Mouse (Mus musculus): ENCODE results near the gene Gm42715.
"Not testable (repeated sequence)": the region's sequence is repeated elsewhere in the genome, so short reads cannot be mapped to it uniquely, and the experiment has no call there.

The Gm42715 gene

GRCm38 (mm10) chr7:127489982-127490381, 29.4 kb upstream of the Gm42715 start:
- in situ Hi-C loops (cut with MboI; ENCODE audit: unreplicated experiment in 2 of 2) = loop anchor here in 1 of 2 experiments (25.0 kb wide), 1 partner anchor 228 kb away; the partner anchor contains the start of genes Dctpp1 and Sephs2

DNA sequence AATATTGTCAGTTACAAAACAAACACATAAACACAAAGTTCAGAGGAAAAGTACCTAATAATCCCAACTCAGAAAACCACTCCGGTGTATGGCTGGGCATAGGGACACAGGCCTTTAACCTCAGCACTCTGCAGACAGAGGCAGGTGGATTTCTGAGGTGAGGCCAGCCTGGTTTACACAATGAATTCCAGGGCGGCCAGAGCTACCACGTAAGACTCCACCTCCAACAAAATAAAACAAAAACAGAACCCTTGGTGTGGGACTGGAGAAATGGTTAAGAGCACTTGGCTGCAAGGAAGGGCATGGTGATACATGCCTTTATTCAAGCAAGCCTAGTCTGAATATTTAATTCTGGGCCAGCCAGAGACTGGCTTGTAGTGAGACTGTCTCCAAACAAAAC, 27.5 kb upstream of the Gm42715 start:
- in situ Hi-C loops (cut with MboI; ENCODE audit: unreplicated experiment in 2 of 2) = loop anchor here in 1 of 2 experiments (25.0 kb wide), 1 partner anchor 230 kb away; the partner anchor contains the start of genes Dctpp1 and Sephs2

DNA sequence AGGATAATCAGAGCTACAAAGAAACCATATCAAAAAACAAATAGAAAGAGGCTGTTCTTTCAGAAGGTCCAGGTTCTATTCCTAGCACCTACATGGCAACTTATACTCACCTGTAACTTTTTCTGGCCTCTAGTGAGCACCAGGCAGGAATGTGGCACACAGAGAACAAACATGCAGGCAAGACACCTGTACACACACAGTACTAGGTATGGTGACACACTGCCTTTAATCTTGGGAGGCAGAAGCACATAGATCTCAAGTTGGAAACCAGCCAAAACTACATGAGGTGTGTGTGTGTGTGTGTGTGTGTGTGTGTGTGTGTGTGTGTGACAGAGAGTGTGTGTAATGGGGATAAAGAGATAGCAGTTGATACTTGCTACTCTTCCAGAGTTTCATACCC, 24.7 kb upstream of the Gm42715 start:
- in situ Hi-C loops (cut with MboI; ENCODE audit: unreplicated experiment in 2 of 2) = loop anchor here in 1 of 2 experiments (5.0 to 25.0 kb wide), 2 partner anchors 132 to 232 kb away; partner anchors contain the start of genes Dctpp1 and Sephs2

DNA sequence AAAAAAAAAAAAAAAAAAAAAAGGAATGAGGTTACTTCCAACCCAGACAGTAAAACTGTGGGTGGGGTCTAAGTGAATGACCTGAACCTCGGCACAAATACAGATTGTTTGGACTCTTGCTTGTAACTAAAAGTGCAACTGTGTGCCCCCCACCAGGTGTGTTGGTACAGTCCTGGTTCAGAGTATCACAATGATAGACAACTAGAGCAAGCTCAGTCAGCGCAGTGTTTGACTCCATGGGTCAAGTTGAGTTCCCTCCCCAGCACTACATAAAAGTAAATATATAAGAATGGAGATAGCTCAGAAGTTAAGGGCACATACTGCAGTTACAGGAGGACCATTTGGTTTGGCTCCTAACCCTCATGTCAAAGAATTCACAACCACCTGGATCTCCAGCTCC, 22.0 kb upstream of the Gm42715 start:
- in situ Hi-C loops (cut with MboI; ENCODE audit: unreplicated experiment in 2 of 2) = loop anchor here in 1 of 2 experiments (5.0 to 25.0 kb wide), 2 partner anchors 135 to 235 kb away; partner anchors contain the start of genes Dctpp1 and Sephs2

DNA sequence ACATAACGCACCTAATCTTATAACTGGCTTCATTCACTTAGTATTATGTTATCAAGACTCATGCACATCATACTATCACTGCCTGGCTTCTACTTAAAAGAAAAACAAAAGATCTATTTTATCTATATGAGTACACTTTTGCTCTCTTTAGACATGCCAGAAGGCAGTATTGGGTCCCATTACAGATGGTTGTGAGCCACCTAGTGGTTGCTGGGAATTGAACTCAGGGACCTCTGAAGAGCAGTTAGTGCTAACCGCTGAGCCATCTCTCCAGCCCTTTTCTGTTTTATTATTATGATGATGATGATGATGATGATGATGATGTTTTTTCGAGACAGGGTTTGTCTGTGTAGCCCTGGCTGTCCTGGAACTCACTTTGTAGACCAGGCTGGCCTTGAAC, 21.0 kb upstream of the Gm42715 start:
- in situ Hi-C loops (cut with MboI; ENCODE audit: unreplicated experiment in 2 of 2) = loop anchor here in 1 of 2 experiments (5.0 to 25.0 kb wide), 2 partner anchors 136 to 236 kb away; partner anchors contain the start of genes Dctpp1 and Sephs2

GRCm38 (mm10) chr7:127508291-127508690, 11.1 kb upstream of the Gm42715 start:
- in situ Hi-C loops (cut with MboI; ENCODE audit: unreplicated experiment in 2 of 2) = no loop called here

GRCm38 (mm10) chr7:127509830-127510229, 9.6 kb upstream of the Gm42715 start:
- in situ Hi-C loops (cut with MboI; ENCODE audit: unreplicated experiment in 2 of 2) = not testable (repeated sequence)

- in situ Hi-C loops (cut with MboI; ENCODE audit: unreplicated experiment in 2 of 2) = no loop called here
These were observed 8.1 kb upstream of the Gm42715 start for GRCm38 (mm10) chr7:127511241-127511640.

DNA sequence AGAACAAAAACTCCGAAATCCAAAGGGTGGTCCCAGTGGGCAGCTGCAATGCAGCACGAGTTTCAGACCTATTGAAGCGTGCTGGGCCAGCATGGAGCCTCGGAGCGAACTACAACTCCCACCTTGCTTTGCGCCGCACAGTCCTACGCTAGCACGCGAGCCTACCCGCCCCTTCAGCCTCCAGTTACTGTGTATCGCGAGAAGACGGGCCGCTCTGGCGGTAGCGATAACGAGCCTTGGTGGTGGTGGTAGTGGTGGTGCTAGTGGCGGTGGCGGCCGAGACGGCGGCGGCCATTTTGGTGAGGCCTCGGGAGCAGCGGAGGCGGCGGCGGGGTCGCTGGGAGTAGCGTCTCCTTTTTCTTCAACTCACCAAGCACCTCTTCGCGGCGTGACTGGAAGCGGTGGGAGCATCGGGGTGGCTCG, 7.6 kb upstream of the Gm42715 start, which contains the start of gene Srcap:
Srcap (plus strand) TSS at position 176 of the 423 bp plus-strand sequence.
- in situ Hi-C loops (cut with MboI; ENCODE audit: unreplicated experiment in 2 of 2) = no loop called here

DNA sequence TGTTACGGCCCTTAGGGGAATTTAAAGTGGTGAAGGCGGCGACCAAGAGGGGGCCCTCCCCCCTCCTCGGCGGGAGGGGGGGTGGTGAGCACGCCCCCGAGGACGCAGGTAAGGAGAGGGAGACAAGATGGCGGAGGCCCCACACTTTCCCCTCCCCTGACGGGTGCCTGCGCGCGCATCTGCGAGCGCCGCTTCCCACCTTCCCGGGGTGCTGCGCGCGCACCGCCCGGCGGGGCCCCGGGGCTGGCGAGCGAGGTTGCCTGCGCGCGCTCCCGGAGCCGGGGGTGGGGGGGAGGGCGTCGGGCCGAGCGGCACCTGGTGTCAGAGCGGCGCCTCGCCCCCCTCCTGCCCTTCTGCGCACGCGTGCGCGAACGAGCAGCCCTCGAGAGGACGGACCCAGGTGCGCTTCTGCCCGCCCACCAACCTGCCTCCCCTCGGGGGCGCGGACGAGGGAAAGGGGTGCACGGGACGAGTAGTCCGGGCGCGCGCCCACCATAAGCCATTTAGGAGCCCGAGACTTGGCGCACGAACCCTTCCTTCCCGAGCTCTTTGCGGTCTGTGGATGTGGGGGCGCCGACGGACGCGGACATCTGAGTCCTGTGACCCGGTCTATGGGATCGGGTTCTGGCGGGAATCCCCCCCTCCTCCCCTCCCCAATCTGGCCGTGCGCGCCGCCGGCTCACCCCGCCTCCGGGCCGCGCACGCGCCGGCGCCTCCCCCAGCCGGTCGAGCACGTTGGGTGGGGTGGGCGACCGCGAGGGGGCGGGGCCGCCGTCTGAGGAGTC, 7.0 kb upstream of the Gm42715 start:
- in situ Hi-C loops (cut with MboI; ENCODE audit: unreplicated experiment in 2 of 2) = no loop called here

DNA sequence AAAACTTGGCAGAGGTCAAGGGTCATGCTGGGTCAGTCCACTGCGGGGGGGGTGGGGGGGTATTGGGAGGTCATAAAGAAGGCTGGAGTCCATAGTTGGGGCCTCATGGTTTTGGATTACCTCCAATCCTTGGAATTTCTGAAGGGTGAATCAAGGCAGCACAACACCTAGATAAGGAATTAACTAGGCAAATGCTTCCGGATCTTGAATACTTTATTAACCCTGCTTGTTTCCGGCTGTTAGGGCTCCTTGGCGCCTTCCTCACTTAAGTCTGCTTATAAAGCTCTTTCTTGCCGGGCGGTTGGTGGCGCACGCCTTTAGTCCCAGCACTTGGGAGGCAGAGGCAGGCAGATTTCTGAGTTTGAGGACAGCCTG, 6.4 kb upstream of the Gm42715 start:
- in situ Hi-C loops (cut with MboI; ENCODE audit: unreplicated experiment in 2 of 2) = no loop called here

- in situ Hi-C loops (cut with MboI; ENCODE audit: unreplicated experiment in 2 of 2) = no loop called here
These were observed 5.6 kb upstream of the Gm42715 start for GRCm38 (mm10) chr7:127513781-127514180.

GRCm38 (mm10) chr7:127515846-127516245, 3.5 kb upstream of the Gm42715 start:
- in situ Hi-C loops (cut with MboI; ENCODE audit: unreplicated experiment in 2 of 2) = no loop called here

DNA sequence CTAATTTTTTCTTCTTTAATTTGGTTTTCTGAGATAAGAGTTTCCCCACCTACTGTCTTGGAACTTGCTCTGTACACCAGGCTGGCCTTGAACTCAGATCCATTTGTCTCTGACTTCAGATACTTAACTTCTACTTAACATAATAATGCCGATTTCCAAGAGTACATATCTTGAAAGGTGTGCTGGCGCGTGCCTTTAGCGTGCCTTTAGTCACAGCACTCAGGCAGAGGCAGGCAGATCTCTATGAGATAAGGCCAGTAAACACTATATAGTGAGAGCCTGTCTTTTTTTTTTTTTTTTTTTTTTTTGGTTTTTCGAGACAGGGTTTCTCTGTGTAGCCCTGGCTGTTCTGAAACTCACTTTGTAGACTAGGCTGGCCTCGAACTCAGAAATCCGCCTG, 3.0 kb upstream of the Gm42715 start:
- in situ Hi-C loops (cut with MboI; ENCODE audit: unreplicated experiment in 2 of 2) = no loop called here

DNA sequence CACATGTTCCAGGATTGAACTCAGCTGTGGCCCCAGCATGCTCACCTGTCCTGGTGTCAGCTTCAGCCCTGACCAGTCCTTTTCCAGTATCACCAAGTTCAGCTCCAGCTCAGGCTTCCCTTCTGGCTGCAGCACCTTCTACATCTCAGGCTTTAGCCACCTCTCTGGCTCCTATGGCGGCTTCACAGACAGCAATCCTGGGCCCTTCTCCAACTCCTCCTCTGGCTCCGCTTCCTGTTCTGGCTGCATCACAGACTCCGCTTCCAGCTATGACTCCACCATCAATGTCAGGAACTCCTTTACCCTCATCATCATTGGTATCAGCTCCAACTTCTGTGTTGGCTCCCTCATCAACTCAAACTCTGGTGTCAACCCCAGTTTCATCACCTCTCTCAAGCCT, 22.3 kb downstream of the Gm42715 start:
- in situ Hi-C loops (cut with MboI; ENCODE audit: unreplicated experiment in 2 of 2) = loop anchor here in 1 of 2 experiments (25.0 kb wide), 1 partner anchor 979 kb away; the partner anchor contains the start of gene Eif3c

DNA sequence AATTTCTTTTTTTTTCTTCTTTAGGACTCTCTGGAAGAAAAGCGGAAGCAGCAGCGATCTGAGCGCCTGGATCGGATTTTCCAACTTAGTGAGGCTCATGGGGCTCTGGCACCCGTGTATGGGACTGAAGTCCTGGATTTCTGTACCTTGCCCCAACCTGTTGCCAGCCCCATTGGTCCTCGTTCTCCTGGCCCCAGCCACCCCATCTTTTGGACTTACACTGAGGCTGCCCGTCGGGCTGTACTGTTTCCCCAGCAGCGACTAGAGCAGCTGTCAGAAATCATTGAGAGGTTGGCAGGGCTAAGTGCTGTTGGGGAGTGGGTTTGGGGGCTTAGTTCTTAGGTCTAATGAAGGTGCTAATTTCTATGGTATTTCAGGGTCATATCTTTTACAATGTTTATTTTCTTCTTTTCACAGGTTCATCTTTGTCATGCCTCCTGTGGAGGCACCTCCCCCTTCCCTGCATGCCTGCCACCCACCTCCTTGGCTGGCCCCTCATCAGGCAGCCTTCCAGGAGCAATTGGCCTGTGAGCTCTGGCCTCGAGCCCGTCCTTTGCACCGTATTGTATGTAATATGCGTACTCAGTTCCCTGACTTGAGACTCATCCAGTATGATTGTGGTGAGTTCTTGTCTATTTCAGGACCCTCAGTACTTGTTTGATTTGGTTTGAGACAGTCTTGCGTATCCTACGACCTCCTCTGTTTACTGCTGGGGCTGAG, 29.9 kb downstream of the Gm42715 start:
- in situ Hi-C loops (cut with MboI; ENCODE audit: unreplicated experiment in 2 of 2) = loop anchor here in 1 of 2 experiments (25.0 kb wide), 1 partner anchor 987 kb away; the partner anchor contains the start of gene Eif3c

DNA sequence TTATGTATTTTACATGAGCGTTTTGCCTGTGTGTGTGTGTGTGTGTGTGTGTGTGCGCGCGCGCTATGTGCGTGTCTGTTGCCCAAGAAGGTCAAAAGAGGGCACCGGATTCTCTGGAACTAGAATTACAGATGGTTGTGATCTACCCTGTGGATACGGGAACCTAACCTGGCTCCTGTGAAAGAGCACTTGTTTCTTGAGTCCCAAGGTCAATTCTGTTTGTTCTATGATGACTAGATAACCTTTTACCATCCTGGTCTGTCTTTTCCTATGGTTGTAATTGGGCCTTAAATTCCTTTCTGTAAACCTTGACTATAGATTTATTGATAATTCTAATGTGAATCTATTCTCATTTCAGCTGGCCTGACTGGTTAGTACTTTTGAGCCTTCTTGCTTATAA, 32.2 kb downstream of the Gm42715 start:
- in situ Hi-C loops (cut with MboI; ENCODE audit: unreplicated experiment in 2 of 2) = no loop called here

DNA sequence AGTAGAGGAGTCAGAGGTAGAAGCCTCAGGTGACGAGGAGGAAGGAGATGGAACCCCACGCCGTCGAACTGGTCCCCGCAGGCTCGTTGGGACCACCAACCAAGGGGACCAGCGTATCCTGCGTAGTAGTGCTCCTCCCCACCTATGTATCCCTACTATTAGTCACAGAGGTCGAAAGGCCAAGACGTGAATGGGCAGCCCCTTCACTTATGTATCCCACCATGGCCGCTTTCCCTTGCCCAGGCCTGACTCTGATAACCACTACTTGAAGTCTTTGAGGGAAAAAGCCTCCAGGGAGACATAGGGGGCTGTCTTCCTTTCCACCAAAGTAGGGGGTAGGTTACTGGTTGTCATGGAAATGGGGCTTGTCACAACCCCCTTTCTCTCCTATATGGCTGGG, 41.2 kb downstream of the Gm42715 start:
- in situ Hi-C loops (cut with MboI; ENCODE audit: unreplicated experiment in 2 of 2) = no loop called here

DNA sequence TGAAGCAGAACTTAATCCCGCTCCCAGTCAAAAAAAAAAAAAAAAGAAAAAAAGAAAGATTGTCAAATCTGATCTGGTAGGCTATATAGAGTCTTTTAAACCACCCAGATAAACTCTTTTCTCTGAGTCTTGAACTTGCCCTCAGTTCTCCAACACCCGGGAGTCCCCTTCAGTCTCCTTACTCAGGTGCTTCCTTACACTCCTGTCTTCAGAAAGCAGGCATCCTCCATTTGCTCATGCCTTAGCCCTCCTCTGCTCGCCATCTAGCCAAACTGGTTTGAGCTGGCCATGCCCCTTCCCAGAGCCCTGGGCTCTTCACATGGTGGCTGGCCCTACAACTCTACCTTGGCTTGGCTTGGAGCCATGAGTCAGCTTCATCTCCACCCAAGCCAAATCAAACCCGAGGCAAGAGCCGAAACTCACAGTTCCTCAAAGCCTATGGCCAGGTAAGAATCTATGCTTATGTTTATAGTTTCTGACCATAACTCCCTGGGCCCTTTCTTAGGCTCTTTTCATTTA, 42.0 kb downstream of the Gm42715 start, which contains the start of gene Tmem265:
Tmem265 (plus strand) TSS at position 51 of the 519 bp plus-strand sequence.
- in situ Hi-C loops (cut with MboI; ENCODE audit: unreplicated experiment in 2 of 2) = no loop called here

DNA sequence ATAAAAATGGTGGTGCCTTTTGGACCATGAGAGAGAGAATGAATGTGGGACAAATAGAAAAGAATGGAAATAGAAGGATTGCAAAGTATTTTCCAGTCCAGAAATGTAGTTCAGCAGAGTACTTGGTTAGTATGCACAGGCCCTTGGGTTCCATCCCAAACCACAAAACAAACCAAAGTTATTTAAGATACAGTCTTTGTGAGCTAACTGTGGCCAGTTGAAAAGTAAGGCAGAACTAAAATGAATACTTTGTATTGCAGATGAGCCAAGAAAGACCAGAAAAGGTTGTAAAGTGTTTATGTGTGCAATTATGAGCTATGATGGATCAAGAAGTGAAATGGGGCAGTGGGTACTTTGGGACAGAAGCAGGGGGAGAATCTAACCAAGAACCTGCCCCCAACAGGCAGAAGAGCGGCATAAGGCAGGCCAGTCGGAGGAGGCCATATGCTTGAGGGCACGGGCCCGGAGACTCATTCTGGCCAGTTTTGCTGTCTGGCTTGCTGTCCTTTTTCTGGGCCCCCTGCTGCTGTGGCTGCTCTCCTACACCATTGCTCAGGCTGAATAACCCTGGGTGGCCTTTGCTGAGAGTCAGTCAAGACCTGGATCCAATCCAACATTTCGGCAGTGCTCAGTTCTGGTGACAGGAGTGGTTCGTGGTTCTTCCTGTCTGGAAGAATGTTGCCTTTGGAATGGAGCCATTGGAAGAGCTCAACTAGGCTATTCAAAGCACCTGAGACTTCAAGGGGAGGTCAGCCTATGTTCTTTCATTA, 45.2 kb downstream of the Gm42715 start:
- in situ Hi-C loops (cut with MboI; ENCODE audit: unreplicated experiment in 2 of 2) = no loop called here

Data from v-Abl transformed pro-B cells (cell line).